Mouse (Mus musculus): Measurements from ENCODE around the gene Ctnnbl1. TPM values are rescaled to one million over a fixed set of nuclear protein-coding genes. Genes with fewer than 3 reads are reported as not detected.

Gene Ctnnbl1
- polyA plus RNA-seq, 1 experiment from 2014 or later, result 62.7 TPM

DNA sequence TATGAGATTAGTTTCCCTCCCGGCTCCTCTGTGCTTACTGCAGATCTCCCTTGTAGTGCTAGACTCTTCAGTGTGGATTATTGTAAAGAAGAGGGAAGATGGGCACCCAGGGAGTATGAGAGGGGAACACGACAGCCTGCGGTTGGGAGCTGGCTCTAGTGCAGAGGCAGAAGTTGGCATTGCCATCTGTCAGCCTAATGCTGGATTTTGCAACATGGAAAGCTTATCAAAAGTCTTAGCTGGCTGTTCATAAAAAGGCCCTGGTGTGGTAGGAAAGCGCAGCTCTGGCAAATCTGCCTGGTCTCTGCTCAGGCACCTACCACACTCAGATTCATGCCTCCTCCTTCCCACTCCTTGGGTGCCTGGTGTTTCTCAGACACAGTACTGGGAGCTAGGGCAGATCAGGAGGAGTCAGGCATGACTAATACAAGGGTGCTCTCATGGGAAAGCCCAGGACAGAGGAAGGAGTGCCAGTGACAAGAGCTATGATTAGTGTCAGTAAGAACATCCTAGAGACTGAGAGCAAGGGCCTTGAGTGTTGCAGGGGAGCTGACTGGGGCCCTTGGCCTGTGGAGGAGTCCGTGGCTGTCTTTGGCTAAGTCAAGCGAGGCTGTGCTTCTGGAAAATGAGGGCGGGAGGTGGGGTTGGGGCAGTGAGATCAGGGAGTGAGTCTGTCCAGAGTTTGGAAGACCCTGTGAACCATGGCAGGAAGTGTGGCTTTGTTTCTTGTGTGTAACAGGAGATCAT is 70.6 kb downstream of the Ctnnbl1 start:
- no peak overlapping the region for H3K9ac ChIP-seq (ENCODE audit: low read depth, low read length)
- peaks cover 48% of the 10 kb centered on the region for H3K4me1 ChIP-seq (ENCODE audit: control insufficient read depth, insufficient read depth, low read length)
- 33% methylated on average over 7 of the region's 7 CpGs for WGBS

DNA sequence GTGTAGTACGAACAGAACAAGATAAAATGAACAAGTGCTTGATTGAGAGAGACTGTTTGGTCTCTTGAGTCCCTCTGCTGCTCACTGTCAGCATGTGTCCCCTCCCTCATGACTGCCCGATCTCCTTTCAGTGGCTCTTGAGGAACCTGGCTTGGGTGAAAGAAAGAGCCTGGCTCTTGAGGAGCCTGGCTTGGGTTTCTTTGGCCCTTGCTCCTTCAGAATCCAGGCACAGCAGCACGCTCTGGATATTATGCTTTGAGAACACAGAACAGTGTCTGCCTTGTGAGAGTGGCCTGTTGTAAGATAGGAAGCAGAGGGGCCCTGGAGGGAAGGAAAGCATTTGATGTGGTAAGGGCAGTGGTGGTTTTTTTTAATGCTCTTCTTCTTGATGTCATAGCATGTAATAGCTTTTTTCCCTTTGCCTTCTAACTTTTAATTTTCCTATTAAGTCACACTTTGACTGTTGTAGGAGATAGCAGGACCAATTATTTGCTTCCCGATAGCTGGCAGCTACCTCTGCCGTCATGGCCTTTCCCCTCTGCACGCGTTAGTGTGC is 71.2 kb downstream of the Ctnnbl1 start:
- no peak overlapping the region for H3K9ac ChIP-seq (ENCODE audit: low read depth, low read length)

More for the DNA sequence above, 70.6 kb downstream of the Ctnnbl1 start:
- H3K9me3 ChIP-seq (replicated peaks; ENCODE audit: control insufficient read depth, low read length, poor library complexity, severe bottlenecking), result no peaks in the 10 kb centered on the region
- H3K27ac ChIP-seq (ENCODE audit: low read length), result peak overlapping the region; percentile 29
- ATAC-seq, result no peak
- H3K36me3 ChIP-seq (ENCODE audit: control insufficient read depth, insufficient read depth, low read length), result peaks cover 6% of the 10 kb centered on the region; the same call in 1 of the 2 replicates
- H3K27me3 ChIP-seq (ENCODE audit: control insufficient read depth, insufficient read depth, low read depth, low read length), result no peaks in the 10 kb centered on the region
- no peak overlapping the region for H3K4me2 ChIP-seq (ENCODE audit: low read length)
- H3K4me3 ChIP-seq (ENCODE audit: low read depth, low read length), result no peak overlapping the region

DNA sequence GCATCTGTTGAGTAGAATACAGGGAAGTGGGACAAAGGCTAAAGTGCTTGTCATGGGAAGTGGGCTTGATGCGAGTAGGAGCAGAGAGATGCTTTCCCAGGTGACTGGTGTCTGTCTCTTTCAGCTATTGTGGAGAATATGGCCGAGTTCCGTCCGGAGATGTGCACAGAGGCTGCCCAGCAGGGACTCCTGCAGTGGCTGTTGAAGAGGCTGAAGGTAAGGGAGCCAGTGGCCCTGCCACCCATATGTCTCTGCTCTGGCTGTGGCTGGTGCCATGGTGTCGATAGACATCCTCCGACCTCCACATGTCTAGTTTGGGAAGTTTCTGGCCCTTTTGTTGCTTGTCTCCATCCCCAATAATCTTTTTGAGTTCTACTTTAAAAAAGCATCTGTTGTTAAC is 72.1 kb downstream of the Ctnnbl1 start:
- peaks cover 6% of the 10 kb centered on the region; the same call in 1 of the 2 replicates for H3K36me3 ChIP-seq (ENCODE audit: control insufficient read depth, insufficient read depth, low read length)
- H3K9me3 ChIP-seq (replicated peaks; ENCODE audit: control insufficient read depth, low read length, poor library complexity, severe bottlenecking), result no peaks in the 10 kb centered on the region
- H3K4me2 ChIP-seq (ENCODE audit: low read length), result no peak overlapping the region
- no peak for ATAC-seq
- 0 out of 2 replicates have a peak overlapping the region, but pooled peaks have one; percentile 1 for H3K27ac ChIP-seq (ENCODE audit: low read length)
- H3K4me3 ChIP-seq (ENCODE audit: low read depth, low read length), result no peak overlapping the region
- H3K4me1 ChIP-seq (ENCODE audit: control insufficient read depth, insufficient read depth, low read length), result peaks cover 39% of the 10 kb centered on the region
- 90% methylated on average over 6 of the region's 6 CpGs for WGBS
- H3K27me3 ChIP-seq (ENCODE audit: control insufficient read depth, insufficient read depth, low read depth, low read length), result no peaks in the 10 kb centered on the region
- no peak overlapping the region for H3K9ac ChIP-seq (ENCODE audit: low read depth, low read length)

More for the DNA sequence above, 71.2 kb downstream of the Ctnnbl1 start:
- H3K27ac ChIP-seq (ENCODE audit: low read length), result peak overlapping the region; percentile 29
- H3K36me3 ChIP-seq (ENCODE audit: control insufficient read depth, insufficient read depth, low read length), result peaks cover 6% of the 10 kb centered on the region; the same call in 1 of the 2 replicates
- no peaks in the 10 kb centered on the region for H3K9me3 ChIP-seq (replicated peaks; ENCODE audit: control insufficient read depth, low read length, poor library complexity, severe bottlenecking)
- no peak overlapping the region for H3K4me3 ChIP-seq (ENCODE audit: low read depth, low read length)
- H3K4me1 ChIP-seq (ENCODE audit: control insufficient read depth, insufficient read depth, low read length), result peaks cover 44% of the 10 kb centered on the region
- 45% methylated on average over 7 of the region's 7 CpGs for WGBS
- no peak overlapping the region for H3K4me2 ChIP-seq (ENCODE audit: low read length)
- no peak for ATAC-seq
- H3K27me3 ChIP-seq (ENCODE audit: control insufficient read depth, insufficient read depth, low read depth, low read length), result no peaks in the 10 kb centered on the region

DNA sequence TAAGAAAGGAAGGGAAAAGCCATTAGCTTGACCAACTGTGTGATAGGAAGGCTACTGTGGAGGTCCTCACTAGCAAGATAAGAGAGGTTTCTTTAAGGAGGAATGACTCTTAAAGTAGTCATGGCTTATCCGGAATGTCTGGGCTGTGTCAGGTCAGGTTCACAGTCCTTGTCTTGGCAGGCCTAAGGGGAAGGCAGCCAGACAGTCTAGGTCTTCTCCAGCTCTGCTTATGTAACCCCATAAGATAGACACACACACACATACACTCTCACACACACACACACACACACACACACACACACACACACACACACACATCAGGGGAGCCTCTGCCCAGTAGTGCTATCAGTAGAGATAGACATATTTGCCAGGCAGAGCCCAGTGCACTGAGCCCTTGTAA is 73.5 kb downstream of the Ctnnbl1 start:
- Histone ChIP-seq H3K36me3 (ENCODE audit: control insufficient read depth, insufficient read depth, low read length) (peaks cover 6% of the 10 kb centered on the region; the same call in 1 of the 2 replicates), H3K9ac (ENCODE audit: low read depth, low read length) (no peak overlapping the region), H3K9me3 (replicated peaks; ENCODE audit: control insufficient read depth, low read length, poor library complexity, severe bottlenecking) (no peaks in the 10 kb centered on the region), H3K4me3 (ENCODE audit: low read depth, low read length) (no peak overlapping the region), H3K27me3 (ENCODE audit: control insufficient read depth, insufficient read depth, low read depth, low read length) (no peaks in the 10 kb centered on the region), H3K4me1 (ENCODE audit: control insufficient read depth, insufficient read depth, low read length) (peaks cover 29% of the 10 kb centered on the region), H3K4me2 (ENCODE audit: low read length) (no peak overlapping the region), H3K27ac (ENCODE audit: low read length) (no peak overlapping the region)
- no peak for ATAC-seq
- 88% methylated on average over 1 of the region's 1 CpGs for WGBS

DNA sequence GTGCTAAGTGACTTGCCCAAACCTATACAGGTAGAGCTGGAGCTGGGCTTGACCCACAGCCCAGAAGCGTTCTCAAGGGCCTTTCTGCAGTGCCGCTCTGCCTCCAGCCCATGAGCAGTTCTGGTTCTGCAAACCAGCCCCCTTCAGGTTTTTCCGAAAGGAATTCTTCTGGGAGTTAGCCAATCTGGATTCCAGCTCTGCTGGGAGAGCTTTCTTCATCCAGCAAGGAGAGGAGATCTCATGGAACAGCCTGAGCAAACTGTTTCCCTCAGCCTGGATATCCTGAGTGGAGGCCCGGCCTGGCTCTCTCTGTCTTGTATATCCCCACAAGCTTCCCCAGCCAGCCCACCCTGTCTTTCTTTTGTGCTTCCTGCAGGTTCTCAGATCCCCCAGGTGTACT is 75.9 kb downstream of the Ctnnbl1 start:
- no peaks in the 10 kb centered on the region for H3K27me3 ChIP-seq (ENCODE audit: control insufficient read depth, insufficient read depth, low read depth, low read length)
- H3K36me3 ChIP-seq (ENCODE audit: control insufficient read depth, insufficient read depth, low read length), result peaks cover 6% of the 10 kb centered on the region; the same call in 1 of the 2 replicates
- H3K9me3 ChIP-seq (replicated peaks; ENCODE audit: control insufficient read depth, low read length, poor library complexity, severe bottlenecking), result no peaks in the 10 kb centered on the region
- H3K4me1 ChIP-seq (ENCODE audit: control insufficient read depth, insufficient read depth, low read length), result peaks cover 21% of the 10 kb centered on the region
- no peak overlapping the region for H3K9ac ChIP-seq (ENCODE audit: low read depth, low read length)
- no peak overlapping the region for H3K4me2 ChIP-seq (ENCODE audit: low read length)
- WGBS, result 97% methylated on average over 4 of the region's 4 CpGs
- no peak for ATAC-seq
- H3K4me3 ChIP-seq (ENCODE audit: low read depth, low read length), result no peak overlapping the region
- no peak overlapping the region for H3K27ac ChIP-seq (ENCODE audit: low read length)

DNA sequence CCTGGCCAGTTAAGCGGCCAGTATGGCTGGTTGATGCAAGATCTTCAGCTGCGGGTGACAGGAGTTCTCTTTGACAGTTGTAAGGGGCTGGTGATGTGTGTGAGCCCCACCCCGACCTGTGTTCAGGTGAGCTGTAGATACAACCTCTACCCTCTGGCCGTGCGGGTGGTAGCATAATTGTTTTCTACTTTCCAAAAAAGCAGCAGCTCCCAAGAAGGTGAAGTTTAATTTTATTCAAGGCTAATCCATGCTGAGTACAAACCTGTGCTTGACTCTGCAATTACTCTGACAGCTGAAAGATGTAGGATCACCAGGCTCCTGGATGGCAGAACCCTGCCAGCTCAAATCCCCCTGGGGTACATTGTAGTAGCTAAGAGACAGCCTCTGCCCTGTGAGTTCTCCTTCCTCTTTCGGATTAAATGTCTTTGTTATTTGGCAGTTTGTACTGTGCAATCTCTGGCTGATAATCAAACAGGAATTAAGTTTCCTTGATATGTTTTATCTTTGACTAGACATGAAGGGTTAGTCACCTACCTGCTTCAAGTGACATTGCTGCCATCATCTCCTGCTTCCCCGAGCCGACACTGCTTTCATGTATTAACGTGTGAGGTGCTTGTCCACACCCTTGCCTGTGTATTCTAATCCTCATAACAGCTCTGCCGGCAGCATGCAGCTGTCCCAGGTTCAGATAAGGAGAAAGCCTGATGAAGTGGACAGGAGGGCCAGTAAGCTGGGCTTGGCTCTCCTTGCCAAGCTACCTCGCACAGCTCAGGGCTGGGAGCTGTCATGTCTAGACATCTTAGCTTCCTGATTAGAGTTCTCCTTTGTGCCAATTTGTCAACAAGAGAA is 77.1 kb downstream of the Ctnnbl1 start:
- Histone ChIP-seq H3K36me3 (ENCODE audit: control insufficient read depth, insufficient read depth, low read length) (peaks cover 6% of the 10 kb centered on the region; the same call in 1 of the 2 replicates), H3K4me1 (ENCODE audit: control insufficient read depth, insufficient read depth, low read length) (peaks cover 17% of the 10 kb centered on the region; the same call in 1 of the 2 replicates), H3K27me3 (ENCODE audit: control insufficient read depth, insufficient read depth, low read depth, low read length) (no peaks in the 10 kb centered on the region), H3K4me2 (ENCODE audit: low read length) (no peak overlapping the region), H3K4me3 (ENCODE audit: low read depth, low read length) (no peak overlapping the region), H3K27ac (ENCODE audit: low read length) (peak overlapping the region; percentile 48; the same call in 1 of the 2 replicates), H3K9me3 (replicated peaks; ENCODE audit: control insufficient read depth, low read length, poor library complexity, severe bottlenecking) (no peaks in the 10 kb centered on the region), H3K9ac (ENCODE audit: low read depth, low read length) (no peak overlapping the region)
- 69% methylated on average over 11 of the region's 11 CpGs for WGBS
- no peak for ATAC-seq

DNA sequence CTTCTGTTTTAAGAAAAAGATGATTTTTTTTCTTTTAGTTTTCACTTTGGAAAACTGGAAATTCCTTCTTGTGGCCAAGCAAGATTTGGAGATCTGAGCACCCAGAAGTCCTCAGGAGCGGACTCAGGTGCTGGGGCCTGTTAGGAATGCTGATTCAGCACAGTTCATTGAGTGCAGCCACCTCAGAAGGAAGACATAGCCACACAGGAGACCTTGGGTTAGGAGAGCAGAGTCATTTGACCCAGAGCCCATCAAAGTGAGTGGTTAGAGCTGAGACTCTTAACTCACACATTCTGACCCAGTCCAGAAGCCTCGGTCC is 77.7 kb downstream of the Ctnnbl1 start:
- no peak overlapping the region for H3K4me2 ChIP-seq (ENCODE audit: low read length)
- no peaks in the 10 kb centered on the region for H3K9me3 ChIP-seq (replicated peaks; ENCODE audit: control insufficient read depth, low read length, poor library complexity, severe bottlenecking)
- H3K4me3 ChIP-seq (ENCODE audit: low read depth, low read length), result no peak overlapping the region
- H3K27ac ChIP-seq (ENCODE audit: low read length), result no peak overlapping the region
- H3K9ac ChIP-seq (ENCODE audit: low read depth, low read length), result no peak overlapping the region
- 87% methylated on average over 2 of the region's 2 CpGs for WGBS
- no peak for ATAC-seq
- peaks cover 6% of the 10 kb centered on the region for H3K36me3 ChIP-seq (ENCODE audit: control insufficient read depth, insufficient read depth, low read length)
- H3K27me3 ChIP-seq (ENCODE audit: control insufficient read depth, insufficient read depth, low read depth, low read length), result no peaks in the 10 kb centered on the region
- peaks cover 20% of the 10 kb centered on the region; the same call in 1 of the 2 replicates for H3K4me1 ChIP-seq (ENCODE audit: control insufficient read depth, insufficient read depth, low read length)

DNA sequence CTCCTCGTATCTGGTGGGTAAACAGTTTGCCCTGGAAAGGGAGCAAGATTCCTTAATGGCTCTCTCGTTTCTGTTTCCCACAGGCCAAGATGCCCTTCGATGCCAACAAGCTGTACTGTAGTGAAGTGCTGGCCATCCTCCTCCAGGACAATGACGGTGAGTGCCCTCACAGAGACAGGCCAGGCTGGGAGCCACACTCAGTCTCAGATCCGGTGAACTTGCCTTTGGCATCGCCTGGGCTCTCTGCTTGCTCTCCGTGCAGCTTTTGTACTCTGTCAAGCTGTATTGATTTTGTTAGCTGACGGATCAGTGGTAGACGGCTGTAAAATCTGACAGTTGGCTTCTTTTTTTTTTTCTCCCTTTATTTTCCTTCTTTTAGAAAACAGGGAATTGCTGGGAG is 80.5 kb downstream of the Ctnnbl1 start:
- H3K9ac ChIP-seq (ENCODE audit: low read depth, low read length), result no peak overlapping the region
- no peak for ATAC-seq
- no peaks in the 10 kb centered on the region; the same call in 1 of the 2 replicates for H3K36me3 ChIP-seq (ENCODE audit: control insufficient read depth, insufficient read depth, low read length)
- peak overlapping the region; percentile 53 for H3K27ac ChIP-seq (ENCODE audit: low read length)
- no peak overlapping the region for H3K4me2 ChIP-seq (ENCODE audit: low read length)
- no peaks in the 10 kb centered on the region for H3K27me3 ChIP-seq (ENCODE audit: control insufficient read depth, insufficient read depth, low read depth, low read length)
- H3K9me3 ChIP-seq (replicated peaks; ENCODE audit: control insufficient read depth, low read length, poor library complexity, severe bottlenecking), result no peaks in the 10 kb centered on the region
- WGBS, result 63% methylated on average over 9 of the region's 9 CpGs
- H3K4me1 ChIP-seq (ENCODE audit: control insufficient read depth, insufficient read depth, low read length), result peaks cover 25% of the 10 kb centered on the region; the same call in 1 of the 2 replicates
- no peak overlapping the region for H3K4me3 ChIP-seq (ENCODE audit: low read depth, low read length)

Measured in midbrain, embryonic 16.5 days (tissue).